Mouse (Mus musculus) hindbrain, embryonic 11.5 days (tissue): ENCODE data around the gene Zfp260. TPM values are rescaled to one million over a fixed set of nuclear protein-coding genes. Genes with fewer than 3 reads are reported as not detected.

ENCODE experiments used
- ATAC-seq: fragments of 200-750 bp; cut with Nextera tagmentation; 2 replicates; pipeline ENCODE4 v1.8.0; 2017; ENCODE audit warnings: mild to moderate bottlenecking, moderate TSS enrichment, moderate library complexity; ENCODE audit not compliant: low FRiP score
- DNase-seq: peaks from one replicate; pipeline ENCODE4 v3.0.0-alpha.2; 2015; ENCODE audit warnings: low spot score
- H3K27ac ChIP-seq: fragments of 300-500 bp; sonication (generic); 2 replicates; pipeline ENCODE4 v1.5.1; 2014; ENCODE audit warnings: mild to moderate bottlenecking, low read depth, low read length
- H3K27me3 ChIP-seq: fragments of 300-500 bp; sonication (generic); 2 replicates; pipeline ENCODE4 v1.6.1; 2014; ENCODE audit warnings: mild to moderate bottlenecking, low read length, moderate library complexity, mixed read lengths; ENCODE audit not compliant: control insufficient read depth, insufficient read depth
- H3K36me3 ChIP-seq: fragments of 300-500 bp; sonication (generic); 2 replicates; pipeline ENCODE4 v1.6.1; 2014; ENCODE audit warnings: mild to moderate bottlenecking, low read length, moderate library complexity, mixed read lengths; ENCODE audit not compliant: control insufficient read depth, insufficient read depth
- H3K4me1 ChIP-seq: fragments of 300-500 bp; sonication (generic); replicated peaks from 2 replicates; pipeline ENCODE4 v1.6.1; 2014; ENCODE audit warnings: low read length, mixed read lengths; ENCODE audit not compliant: control insufficient read depth, insufficient read depth
- H3K4me2 ChIP-seq: fragments of 300-500 bp; sonication (generic); replicated peaks from 2 replicates; pipeline ENCODE4 v1.6.1; 2014; ENCODE audit warnings: mild to moderate bottlenecking, low read depth, low read length
- H3K4me3 ChIP-seq: fragments of 300-500 bp; sonication (generic); 2 replicates; pipeline ENCODE4 v1.5.1; 2014; ENCODE audit warnings: low read depth, low read length
- H3K9ac ChIP-seq: fragments of 300-500 bp; sonication (generic); 2 replicates; pipeline ENCODE4 v1.6.1; 2014; ENCODE audit warnings: low read depth, low read length
- H3K9me3 ChIP-seq: fragments of 300-500 bp; sonication (generic); 2 replicates; pipeline ENCODE4 v1.6.1; 2016; ENCODE audit warnings: low read length; ENCODE audit not compliant: control insufficient read depth
- WGBS: fragments of 180-500 bp; shearing (Covaris S2); extraction: QIAGEN DNeasy Blood & Tissue Kit; methylation state at CpG from one replicate; pipeline ENCODE4 v1.1.7; 2014; 5-methylcytosine and 5-hydroxymethylcytosine counted together
- polyA plus RNA-seq: library from polyadenylated mRNA; unstranded; fragments of >200 nt; fragmentation: Nextera tagmentation; extraction: Ambion mirVana; gene quantifications from 2 replicates; pipeline ENCODE4 v1.2.1, GENCODE M21; 2014

The Zfp260 gene
- polyA plus RNA-seq, 1 experiment from 2014 or later = 128 TPM

DNA sequence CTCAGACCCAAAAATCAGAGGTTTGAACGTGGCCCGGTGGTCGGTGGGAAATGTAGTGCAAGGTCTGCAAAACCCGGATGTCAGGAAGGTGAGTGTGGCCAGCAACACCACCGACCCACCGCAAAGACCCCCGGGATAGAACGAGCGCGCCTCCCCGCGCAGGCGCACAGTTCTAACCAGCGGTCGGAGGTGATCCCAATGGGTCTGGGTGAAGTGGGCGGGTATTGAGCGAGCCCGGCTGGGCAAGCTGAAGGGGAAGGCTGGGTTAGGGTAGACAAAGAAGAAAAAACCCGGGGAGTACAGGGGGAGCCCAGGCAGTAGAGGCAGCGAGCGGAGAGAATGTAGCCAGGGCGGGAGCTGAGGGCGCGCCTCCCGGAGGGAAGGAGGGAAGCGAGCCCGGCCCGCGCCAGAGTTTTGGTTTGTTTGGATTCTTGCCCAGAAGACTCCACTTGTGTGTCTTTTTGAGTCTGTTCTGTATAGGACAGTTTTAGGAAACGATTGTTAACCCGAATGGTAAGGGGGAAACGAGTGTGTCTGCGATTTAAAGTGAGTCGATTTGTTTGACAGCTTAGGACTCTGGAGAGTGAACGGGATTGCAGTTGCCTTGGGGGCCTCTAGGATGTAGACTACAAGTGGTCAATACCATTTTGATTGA, 49.1 kb downstream of the Zfp260 start:
- H3K4me3 ChIP-seq = peak overlapping the region; percentile 50
- peak overlapping the region; percentile 66 for H3K9ac ChIP-seq
- H3K4me2 ChIP-seq = peak overlapping the region; percentile 50
- no peaks in the 10 kb centered on the region for H3K4me1 ChIP-seq
- H3K27me3 ChIP-seq = no peaks in the 10 kb centered on the region
- 4% methylated on average over 35 of the region's 35 CpGs for WGBS
- H3K9me3 ChIP-seq = peaks cover 4% of the 10 kb centered on the region; the same call in 1 of the 2 replicates
- H3K36me3 ChIP-seq = no peaks in the 10 kb centered on the region
- peak; percentile 96 for ATAC-seq
- peak; percentile 91 for DNase-seq
- H3K27ac ChIP-seq = peak overlapping the region; percentile 81

DNA sequence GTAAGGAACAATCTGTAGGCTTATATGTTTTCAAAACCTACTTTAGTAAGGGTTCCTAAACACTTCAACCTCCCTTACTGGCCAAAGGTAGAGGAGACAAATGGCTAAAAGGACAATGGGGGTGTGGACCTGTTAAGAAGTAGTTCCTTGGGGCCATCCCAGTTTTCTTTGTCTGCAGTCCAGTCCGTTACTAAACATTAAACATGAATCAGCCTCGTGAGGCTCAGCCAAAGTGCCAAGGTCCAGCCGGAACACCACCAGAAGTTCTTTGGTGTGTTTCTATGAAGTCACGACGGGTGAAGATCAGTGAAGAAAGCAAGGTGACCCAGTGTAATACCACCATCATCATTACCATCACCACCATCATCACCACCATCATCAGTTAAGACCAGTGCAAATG, 52.4 kb downstream of the Zfp260 start:
- Histone ChIP-seq H3K27ac (no peak overlapping the region), H3K9ac (no peak overlapping the region), H3K27me3 (no peaks in the 10 kb centered on the region), H3K4me3 (no peak overlapping the region), H3K36me3 (no peaks in the 10 kb centered on the region), H3K4me2 (no peak overlapping the region), H3K4me1 (no peaks in the 10 kb centered on the region), H3K9me3 (peaks cover 21% of the 10 kb centered on the region)
- ATAC-seq (no peak), DNase-seq (no peak)
- 94% methylated on average over 5 of the region's 5 CpGs for WGBS

- Histone ChIP-seq H3K9ac (no peak overlapping the region), H3K27me3 (no peaks in the 10 kb centered on the region), H3K36me3 (peaks cover 16% of the 10 kb centered on the region), H3K4me3 (no peak overlapping the region), H3K9me3 (peaks cover 34% of the 10 kb centered on the region), H3K27ac (no peak overlapping the region), H3K4me2 (no peak overlapping the region), H3K4me1 (no peaks in the 10 kb centered on the region)
- DNase-seq (no peak), ATAC-seq (no peak)
- 92% methylated on average over 1 of the region's 1 CpGs for WGBS
These were observed 59.5 kb downstream of the Zfp260 start for GRCm38 (mm10) chr7:30154040-30154439.

DNA sequence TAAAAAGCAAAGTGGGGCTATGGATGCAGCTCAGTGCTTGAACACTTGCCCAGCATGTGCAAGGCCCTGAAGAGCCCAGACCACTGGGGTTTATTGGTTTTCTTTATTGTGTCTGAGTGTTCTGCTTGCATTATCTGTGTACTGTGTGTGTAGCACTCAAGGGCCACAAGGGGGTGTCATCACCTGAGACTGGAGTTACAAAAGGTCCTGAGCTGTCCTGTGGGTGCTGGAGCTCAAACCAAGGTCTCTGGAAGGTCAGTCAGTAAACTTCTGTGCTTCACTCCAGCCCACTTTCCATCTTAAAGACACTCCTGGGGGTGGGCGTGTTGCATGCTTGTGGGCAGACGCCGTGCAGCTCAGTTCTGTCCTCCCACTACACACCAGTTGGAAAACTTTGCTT, 60.9 kb downstream of the Zfp260 start:
- peaks cover 29% of the 10 kb centered on the region for H3K36me3 ChIP-seq
- peaks cover 37% of the 10 kb centered on the region for H3K9me3 ChIP-seq
- DNase-seq = no peak
- no peak overlapping the region for H3K9ac ChIP-seq
- H3K4me2 ChIP-seq = no peak overlapping the region
- WGBS = 98% methylated on average over 3 of the region's 3 CpGs
- no peak overlapping the region for H3K4me3 ChIP-seq
- no peaks in the 10 kb centered on the region for H3K27me3 ChIP-seq
- H3K4me1 ChIP-seq = no peaks in the 10 kb centered on the region
- no peak for ATAC-seq
- no peak overlapping the region for H3K27ac ChIP-seq

Other genes starting within 250 kb of the Zfp260 start
- gene Zfp940, start 241.1 kb upstream of the Zfp260 start, polyA plus RNA-seq = 10.7 and 12.4 TPM in 2 replicates
- gene Zfp420, start 234.8 kb upstream of the Zfp260 start, polyA plus RNA-seq = 11.7 and 13.5 TPM in 2 replicates
- gene Zfp27, start 188.2 kb upstream of the Zfp260 start, polyA plus RNA-seq = 12.8 and 14.4 TPM in 2 replicates
- gene Zfp383, start 186.6 kb upstream of the Zfp260 start, polyA plus RNA-seq = 8.2 and 8.8 TPM in 2 replicates
- gene Zfp74, start 140.7 kb upstream of the Zfp260 start, polyA plus RNA-seq = 12.5 and 13.7 TPM in 2 replicates
- 15.0 and 18.0 TPM in 2 replicates for gene Zfp568, start 110.8 kb upstream of the Zfp260 start, polyA plus RNA-seq
- gene Zfp14, start 43.4 kb upstream of the Zfp260 start, polyA plus RNA-seq = 5.6 and 7.6 TPM in 2 replicates
- gene Zfp82, start 21.9 kb upstream of the Zfp260 start, polyA plus RNA-seq = 8.3 and 8.6 TPM in 2 replicates
- gene Gm26920, start 4.4 kb upstream of the Zfp260 start, polyA plus RNA-seq = 0.89 and 1.7 TPM in 2 replicates
- 14.6 and 15.6 TPM in 2 replicates for gene Zfp566, start 4.2 kb upstream of the Zfp260 start, polyA plus RNA-seq
- gene Zfp382, start 27.2 kb downstream of the Zfp260 start, polyA plus RNA-seq = 5.8 and 7.6 TPM in 2 replicates
- gene Zfp146, start 75.0 kb downstream of the Zfp260 start, polyA plus RNA-seq = 16.3 and 26.1 TPM in 2 replicates
- 4.3 and 4.5 TPM in 2 replicates for gene Cox7a1, start 89.4 kb downstream of the Zfp260 start, polyA plus RNA-seq
- gene Capns1, start 104.0 kb downstream of the Zfp260 start, polyA plus RNA-seq = 56.3 and 64.0 TPM in 2 replicates
- gene Polr2i, start 137.2 kb downstream of the Zfp260 start, polyA plus RNA-seq = 171 and 176 TPM in 2 replicates
- gene Tbcb, start 137.5 kb downstream of the Zfp260 start, polyA plus RNA-seq = 278 and 293 TPM in 2 replicates
- not detected in 2 replicates for gene Ovol3, start 140.9 kb downstream of the Zfp260 start, polyA plus RNA-seq
- gene Thap8, start 185.3 kb downstream of the Zfp260 start, polyA plus RNA-seq = 0.25 and 0.32 TPM in 2 replicates
- 5.9 and 8.5 TPM in 2 replicates for gene Wdr62, start 185.6 kb downstream of the Zfp260 start, polyA plus RNA-seq
- gene Clip3, start 197.0 kb downstream of the Zfp260 start, polyA plus RNA-seq = 66.7 and 78.4 TPM in 2 replicates
- 82.1 and 85.2 TPM in 2 replicates for gene Alkbh6, start 213.9 kb downstream of the Zfp260 start, polyA plus RNA-seq
- gene Syne4, start 220.0 kb downstream of the Zfp260 start, polyA plus RNA-seq = 17.4 and 18.7 TPM in 2 replicates
- 1.4 and 3.3 TPM in 2 replicates for gene E130208F15Rik, start 227.0 kb downstream of the Zfp260 start, polyA plus RNA-seq
- gene Sdhaf1, start 229.1 kb downstream of the Zfp260 start, polyA plus RNA-seq = 20.9 and 23.2 TPM in 2 replicates